Mouse (Mus musculus) adipose tissue, adult 10 weeks (tissue): ENCODE measurements around the gene Ccdc171. TPM values are rescaled to one million over a fixed set of nuclear protein-coding genes. Genes with fewer than 3 reads are reported as not detected.

Source experiments
- polyA plus RNA-seq: library from polyadenylated mRNA; stranded (reverse); fragments of 350-450 nt; fragmentation: Illumina TruSeq; extraction: RNeasy Lipid Tissue Mini Kit (QIAGEN cat#74804); gene quantifications from one replicate; pipeline ENCODE4 v1.2.3, GENCODE M21; 2014; ENCODE audit warnings: low read depth, low replicate concordance

The Ccdc171 gene
- 2.4 TPM for polyA plus RNA-seq

DNA sequence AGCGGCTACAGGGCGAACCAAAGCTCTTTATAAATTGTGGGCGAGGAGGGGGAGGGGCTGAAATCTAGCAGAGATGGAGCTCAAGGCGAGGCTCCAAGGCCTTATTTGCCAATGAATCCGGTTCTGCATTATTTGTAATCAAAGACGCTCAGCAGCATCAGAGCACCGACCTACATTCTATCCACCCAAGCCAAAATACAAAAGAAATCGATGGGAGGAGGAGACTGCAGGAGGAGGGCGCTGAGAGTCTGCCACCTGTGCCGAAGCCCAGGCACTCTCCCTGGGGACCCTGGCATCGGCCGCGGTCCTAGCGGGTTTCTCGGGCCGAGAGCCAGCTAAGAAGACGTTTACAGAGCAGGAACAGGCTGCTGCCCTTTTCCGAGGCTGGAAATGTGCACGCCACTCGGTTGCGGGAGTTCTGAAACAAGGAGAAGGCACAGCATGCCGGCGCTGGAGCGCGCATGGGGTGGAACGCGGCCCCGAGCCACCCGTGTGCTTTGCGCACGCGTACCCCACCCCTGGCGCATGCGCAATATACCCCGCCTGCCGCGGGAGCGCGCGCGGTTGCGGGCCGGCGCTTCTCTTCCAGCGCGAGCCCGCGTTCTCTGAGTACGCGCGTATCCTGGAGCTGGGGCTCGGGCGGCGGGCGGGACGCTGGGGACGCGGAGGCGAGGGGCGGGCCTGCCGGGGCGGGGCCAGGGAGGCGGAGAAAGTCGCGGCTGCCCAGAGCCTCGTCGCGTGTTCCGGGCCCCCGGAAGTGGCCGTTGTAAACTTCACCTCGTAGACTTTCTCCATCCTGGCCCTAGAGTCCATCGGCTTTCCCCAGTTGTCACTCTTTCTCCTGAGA lies at the start of gene Ccdc171:
Ccdc171 (plus strand) TSS at position 703 of the 847 bp plus-strand sequence.

DNA sequence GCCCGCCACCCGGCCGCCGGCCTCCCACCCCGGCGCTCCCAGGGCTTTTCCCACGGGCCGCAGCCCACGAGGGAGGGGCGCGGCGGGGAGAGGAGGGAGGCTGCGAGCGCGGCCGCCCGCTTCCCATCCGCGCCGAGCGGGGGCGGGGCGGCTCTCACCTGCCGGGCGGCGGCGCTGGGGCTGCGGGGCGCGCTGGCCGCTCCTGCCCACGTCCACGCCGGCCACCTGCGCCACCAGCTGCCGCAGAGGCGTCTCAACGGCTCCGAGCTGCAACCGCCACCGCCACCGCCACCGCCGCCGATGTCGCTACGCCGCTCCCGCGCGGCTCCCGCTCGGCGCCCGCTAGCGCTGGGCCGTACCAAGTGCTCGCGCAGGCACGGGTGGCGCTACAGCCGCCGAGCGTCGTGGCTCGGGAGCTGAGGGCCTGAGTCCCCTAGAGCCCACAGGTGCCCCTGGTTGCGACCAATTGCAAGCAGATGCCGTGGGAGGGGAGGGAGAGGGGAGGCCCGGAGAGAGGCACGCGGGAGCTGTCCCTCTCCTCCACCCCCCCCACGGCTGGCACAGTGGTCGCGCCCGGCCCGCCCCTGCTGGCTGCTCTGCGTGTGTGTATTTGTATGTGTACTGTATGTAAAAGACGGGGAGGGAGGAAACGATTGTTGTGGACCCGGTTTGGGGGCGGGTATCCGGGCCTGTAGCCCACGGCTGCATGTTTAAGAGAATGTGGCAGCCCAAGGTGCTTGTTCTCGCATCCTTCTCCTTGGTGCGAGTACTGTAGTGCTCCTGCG lies 39.0 kb upstream of the Ccdc171 start, which contains the start of gene Psip1:
Psip1 (minus strand) TSS at position 343 of the 785 bp plus-strand sequence.

Other genes starting within 250 kb of the Ccdc171 start
- 5.1 TPM for gene Ttc39b, start 201.3 kb upstream of the Ccdc171 start, polyA plus RNA-seq
- gene Snapc3, start 107.8 kb upstream of the Ccdc171 start, polyA plus RNA-seq: 15.2 TPM
- gene Psip1, start 39.1 kb upstream of the Ccdc171 start, polyA plus RNA-seq: 51.9 TPM